Comparison of ENCODE assay signal across 8 mouse cellular contexts in the genomic region with DNA sequence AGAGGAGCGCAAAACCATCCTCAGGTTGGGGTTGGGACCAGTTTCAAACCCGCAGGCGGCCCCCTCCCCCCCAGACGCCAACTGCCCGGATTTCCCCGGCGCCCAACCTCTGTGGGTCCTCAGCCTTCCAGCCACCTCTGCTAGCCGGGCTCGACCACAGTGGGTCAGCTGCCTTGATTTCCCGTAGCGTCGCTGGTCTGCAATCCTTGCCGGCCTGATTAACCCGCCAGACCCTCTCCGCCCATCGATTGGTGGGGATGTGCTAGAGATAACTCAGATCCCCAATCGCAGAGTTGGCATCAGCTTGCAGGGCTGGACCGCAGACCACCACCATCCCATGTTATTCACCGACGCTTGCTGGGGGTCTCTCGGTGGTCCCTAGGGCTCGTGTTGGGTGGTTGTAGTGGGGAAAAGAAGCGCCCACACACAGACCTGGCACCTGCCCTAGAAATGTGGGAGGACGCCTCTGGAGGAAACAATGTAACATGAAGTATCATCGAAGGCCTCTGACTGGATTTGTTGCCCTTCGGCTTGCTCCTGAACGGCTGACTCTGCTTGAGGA. TPM values are rescaled to one million over a fixed set of nuclear protein-coding genes. Genes with fewer than 3 reads are reported as not detected.
DNase-seq lines count a peak whose midpoint lies in the region; ATAC-seq and TF ChIP-seq lines count a peak whose summit lies in the region.

No protein-coding gene starts in this region.

- TF ChIP-seq CTCF in cerebellum, adult 2 months (IDR thresholded peaks at IDR 0.05; ENCODE audit: borderline replicate concordance, insufficient read depth, low read depth, low read length) = no peak
- TF ChIP-seq CTCF in E14TG2a.4 (conservative IDR thresholded peaks at IDR 0.05; ENCODE audit: low read length) = no peak

- H3K4me3 ChIP-seq in cerebellum, adult 2 months (replicated peaks; ENCODE audit: insufficient read depth, low read depth, low read length) = peak overlapping the region; percentile 83
- peak overlapping the region; percentile 100 for H3K4me3 ChIP-seq in E14TG2a.4 (replicated peaks; ENCODE audit: low read length)
- H3K4me3 ChIP-seq in embryonic facial prominence, embryonic 14.5 days (ENCODE audit: low read depth, low read length) = peak overlapping the region; percentile 94
- peak overlapping the region; percentile 98 for H3K4me3 ChIP-seq in intestine, embryonic 14.5 days (ENCODE audit: low read depth, low read length)
- peak overlapping the region; percentile 90 for H3K4me3 ChIP-seq in midbrain, embryonic 12.5 days

- no peaks in the 10 kb centered on the region for H3K9me3 ChIP-seq in E14TG2a.4 (ENCODE audit: low read length)
- H3K9me3 ChIP-seq in embryonic facial prominence, embryonic 14.5 days (ENCODE audit: control insufficient read depth, low read length) = no peaks in the 10 kb centered on the region
- no peaks in the 10 kb centered on the region for H3K9me3 ChIP-seq in intestine, embryonic 14.5 days (ENCODE audit: control insufficient read depth, low read length)
- H3K9me3 ChIP-seq in midbrain, embryonic 12.5 days = no peaks in the 10 kb centered on the region

- no peak for TF ChIP-seq POLR2A in cerebellum, adult 2 months (IDR thresholded peaks at IDR 0.05; ENCODE audit: borderline replicate concordance, insufficient read depth, low read length)

- H3K27me3 ChIP-seq in cerebellum, adult 2 months (ENCODE audit: control insufficient read depth, insufficient read depth, low read length) = no peaks in the 10 kb centered on the region
- no peaks in the 10 kb centered on the region for H3K27me3 ChIP-seq in E14TG2a.4 (ENCODE audit: insufficient read depth, low read length)
- H3K27me3 ChIP-seq in embryonic facial prominence, embryonic 14.5 days (replicated peaks; ENCODE audit: control insufficient read depth, insufficient read depth, low read length) = no peaks in the 10 kb centered on the region
- no peaks in the 10 kb centered on the region for H3K27me3 ChIP-seq in intestine, embryonic 14.5 days (replicated peaks; ENCODE audit: control insufficient read depth, insufficient read depth, low read length)
- peaks cover 8% of the 10 kb centered on the region; the same call in 1 of the 2 replicates for H3K27me3 ChIP-seq in midbrain, embryonic 12.5 days

- under 1% methylated on average over 27 of the region's 27 CpGs for WGBS in cerebellum, adult 2 months
- 2% methylated on average over 26 of the region's 27 CpGs for WGBS in embryonic facial prominence, embryonic 14.5 days
- WGBS in intestine, embryonic 14.5 days = 1% methylated on average over 27 of the region's 27 CpGs
- 2% methylated on average over 26 of the region's 27 CpGs for WGBS in midbrain, embryonic 12.5 days

- peak overlapping the region; percentile 97 for H3K9ac ChIP-seq in embryonic facial prominence, embryonic 14.5 days (ENCODE audit: low read depth, low read length)
- H3K9ac ChIP-seq in intestine, embryonic 14.5 days (ENCODE audit: low read length) = peak overlapping the region; percentile 92
- peak overlapping the region; percentile 94 for H3K9ac ChIP-seq in midbrain, embryonic 12.5 days (replicated peaks)

- peak; percentile 51 for ATAC-seq in embryonic facial prominence, embryonic 14.5 days (ENCODE audit: low read depth)
- ATAC-seq in intestine, embryonic 14.5 days (replicated peaks; ENCODE audit: low FRiP score, low TSS enrichment, low read depth) = peak; percentile 75
- ATAC-seq in midbrain, embryonic 12.5 days (ENCODE audit: low FRiP score, low read depth) = peak; percentile 53

- H3K4me2 ChIP-seq in embryonic facial prominence, embryonic 14.5 days (ENCODE audit: low read depth, low read length) = peak overlapping the region; percentile 86
- H3K4me2 ChIP-seq in intestine, embryonic 14.5 days (ENCODE audit: low read length) = peak overlapping the region; percentile 89
- H3K4me2 ChIP-seq in midbrain, embryonic 12.5 days (replicated peaks) = peak overlapping the region; percentile 78

- DNase-seq in cerebellum, adult 2 months = no peak
- no peak for DNase-seq in cerebellum, postnatal 10 days
- peak; percentile 13 for DNase-seq in embryonic facial prominence, embryonic 14.5 days (ENCODE audit: low spot score)
- no peak for DNase-seq in intestine, embryonic 14.5 days (ENCODE audit: low spot score)
- DNase-seq in right cerebral cortex, postnatal 36 days (ENCODE audit: low spot score in 2 of 2) = no peak
- DNase-seq in adrenal gland, postnatal 36 days = no peak

- peaks cover 4% of the 10 kb centered on the region for H3K4me1 ChIP-seq in cerebellum, adult 2 months (ENCODE audit: control insufficient read depth, insufficient read depth, low read length)
- H3K4me1 ChIP-seq in E14TG2a.4 (replicated peaks; ENCODE audit: low read depth, low read length) = peaks cover 54% of the 10 kb centered on the region
- peaks cover 8% of the 10 kb centered on the region for H3K4me1 ChIP-seq in embryonic facial prominence, embryonic 14.5 days (ENCODE audit: control insufficient read depth, insufficient read depth, low read length)
- peaks cover 16% of the 10 kb centered on the region for H3K4me1 ChIP-seq in intestine, embryonic 14.5 days (replicated peaks; ENCODE audit: control insufficient read depth, insufficient read depth, low read length)
- H3K4me1 ChIP-seq in midbrain, embryonic 12.5 days = peaks cover 16% of the 10 kb centered on the region

- H3K36me3 ChIP-seq in E14TG2a.4 (ENCODE audit: insufficient read depth, low read length) = peaks cover 23% of the 10 kb centered on the region; the same call in 1 of the 2 replicates
- H3K36me3 ChIP-seq in embryonic facial prominence, embryonic 14.5 days (ENCODE audit: control insufficient read depth, insufficient read depth, low read length) = no peaks in the 10 kb centered on the region
- H3K36me3 ChIP-seq in intestine, embryonic 14.5 days (ENCODE audit: control insufficient read depth, insufficient read depth, low read length) = no peaks in the 10 kb centered on the region
- H3K36me3 ChIP-seq in midbrain, embryonic 12.5 days = no peaks in the 10 kb centered on the region

- H3K27ac ChIP-seq in cerebellum, adult 2 months (ENCODE audit: insufficient read depth, low read length) = peak overlapping the region; percentile 60
- peak overlapping the region; percentile 91 for H3K27ac ChIP-seq in embryonic facial prominence, embryonic 14.5 days (replicated peaks; ENCODE audit: low read depth, low read length)
- peak overlapping the region; percentile 80 for H3K27ac ChIP-seq in intestine, embryonic 14.5 days (ENCODE audit: low read depth)
- peak overlapping the region; percentile 84 for H3K27ac ChIP-seq in midbrain, embryonic 12.5 days (replicated peaks)

RNA-seq across cellular contexts. Expression of gene Faf2, which starts 0.5 kb away (rescaled TPM):
- 38.3 and 39.2 TPM in 2 replicates for polyA plus RNA-seq in cerebellum, adult 2 months (2012; rRNA removed)
- 86.7 and 101 TPM in 2 replicates for polyA plus RNA-seq in embryonic facial prominence, embryonic 14.5 days (2014; fragmentation: Nextera tagmentation; extraction: Ambion mirVana)
- 95.3 and 103 TPM in 2 replicates for polyA plus RNA-seq in intestine, embryonic 14.5 days (2014; fragmentation: Nextera tagmentation; extraction: Ambion mirVana)
- polyA plus RNA-seq in midbrain, embryonic 12.5 days (2016; fragmentation: Nextera tagmentation; extraction: Ambion mirVana) = 79.2 and 79.5 TPM in 2 replicates
- 10 to 100 TPM; 74.4 to 84.7 TPM for total RNA-seq in adrenal gland, postnatal 36 days (2021)

RNA-seq across cellular contexts. Expression of gene Cltb, which starts 10.9 kb away (rescaled TPM):
- 391 and 435 TPM in 2 replicates for polyA plus RNA-seq in cerebellum, adult 2 months (2012; rRNA removed)
- polyA plus RNA-seq in embryonic facial prominence, embryonic 14.5 days (2014; fragmentation: Nextera tagmentation; extraction: Ambion mirVana) = 40.2 and 48.1 TPM in 2 replicates
- 43.6 and 49.6 TPM in 2 replicates for polyA plus RNA-seq in intestine, embryonic 14.5 days (2014; fragmentation: Nextera tagmentation; extraction: Ambion mirVana)
- polyA plus RNA-seq in midbrain, embryonic 12.5 days (2016; fragmentation: Nextera tagmentation; extraction: Ambion mirVana) = 38.8 and 43.5 TPM in 2 replicates
- 100 to 1,000 TPM in 1 of 2 experiments, 10 to 100 TPM in 1; 79.2 to 155 TPM for total RNA-seq in adrenal gland, postnatal 36 days (2021)

RNA-seq across cellular contexts. Expression of gene Higd2a, which starts 32.0 kb away (rescaled TPM):
- 290 and 306 TPM in 2 replicates for polyA plus RNA-seq in cerebellum, adult 2 months (2012; rRNA removed)
- polyA plus RNA-seq in embryonic facial prominence, embryonic 14.5 days (2014; fragmentation: Nextera tagmentation; extraction: Ambion mirVana) = 163 and 165 TPM in 2 replicates
- polyA plus RNA-seq in intestine, embryonic 14.5 days (2014; fragmentation: Nextera tagmentation; extraction: Ambion mirVana) = 221 and 239 TPM in 2 replicates
- 162 and 170 TPM in 2 replicates for polyA plus RNA-seq in midbrain, embryonic 12.5 days (2016; fragmentation: Nextera tagmentation; extraction: Ambion mirVana)
- 100 to 1,000 TPM; 232 to 258 TPM for total RNA-seq in adrenal gland, postnatal 36 days (2021)

RNA-seq across cellular contexts. Expression of gene Nop16, which starts 32.2 kb away (rescaled TPM):
- polyA plus RNA-seq in cerebellum, adult 2 months (2012; rRNA removed) = 24.4 and 26.4 TPM in 2 replicates
- polyA plus RNA-seq in embryonic facial prominence, embryonic 14.5 days (2014; fragmentation: Nextera tagmentation; extraction: Ambion mirVana) = 42.7 and 51.6 TPM in 2 replicates
- 78.8 and 91.5 TPM in 2 replicates for polyA plus RNA-seq in intestine, embryonic 14.5 days (2014; fragmentation: Nextera tagmentation; extraction: Ambion mirVana)
- 55.4 and 64.8 TPM in 2 replicates for polyA plus RNA-seq in midbrain, embryonic 12.5 days (2016; fragmentation: Nextera tagmentation; extraction: Ambion mirVana)
- 10 to 100 TPM; 50.7 to 79.1 TPM for total RNA-seq in adrenal gland, postnatal 36 days (2021)

RNA-seq across cellular contexts. Expression of gene Arl10, which starts 47.2 kb away (rescaled TPM):
- 29.4 and 32.0 TPM in 2 replicates for polyA plus RNA-seq in cerebellum, adult 2 months (2012; rRNA removed)
- 18.8 and 22.1 TPM in 2 replicates for polyA plus RNA-seq in embryonic facial prominence, embryonic 14.5 days (2014; fragmentation: Nextera tagmentation; extraction: Ambion mirVana)
- polyA plus RNA-seq in intestine, embryonic 14.5 days (2014; fragmentation: Nextera tagmentation; extraction: Ambion mirVana) = 25.4 and 26.4 TPM in 2 replicates
- polyA plus RNA-seq in midbrain, embryonic 12.5 days (2016; fragmentation: Nextera tagmentation; extraction: Ambion mirVana) = 47.9 and 54.9 TPM in 2 replicates
- 10 to 100 TPM; 55.4 to 58.9 TPM for total RNA-seq in adrenal gland, postnatal 36 days (2021)
